Mouse (Mus musculus) midbrain, embryonic 10.5 days (tissue): ENCODE data around the gene Mccc2. TPM values are rescaled to one million over a fixed set of nuclear protein-coding genes. Genes with fewer than 3 reads are reported as not detected.

Source experiments
- DNase-seq: peaks from one replicate; pipeline ENCODE4 v3.0.0-alpha.2; 2017; ENCODE audit warnings: low spot score
- H3K27ac ChIP-seq: fragments of 300-500 bp; sonication (generic); replicated peaks from 2 replicates; pipeline ENCODE4 v1.5.1; 2016; ENCODE audit warnings: mild to moderate bottlenecking
- H3K27me3 ChIP-seq: fragments of 300-500 bp; sonication (generic); 2 replicates; pipeline ENCODE4 v1.6.1; 2016; ENCODE audit warnings: low read depth, mild to moderate bottlenecking; ENCODE audit not compliant: poor library complexity, severe bottlenecking
- H3K36me3 ChIP-seq: fragments of 300-500 bp; sonication (generic); 2 replicates; pipeline ENCODE4 v1.6.1; 2016; ENCODE audit warnings: mild to moderate bottlenecking, moderate library complexity
- H3K4me1 ChIP-seq: fragments of 300-500 bp; sonication (generic); 2 replicates; pipeline ENCODE4 v1.6.1; 2016
- H3K4me3 ChIP-seq: fragments of 300-500 bp; sonication (generic); 2 replicates; pipeline ENCODE4 v1.5.1; 2016; ENCODE audit warnings: mild to moderate bottlenecking, moderate library complexity
- H3K9me3 ChIP-seq: fragments of 300-500 bp; sonication (generic); replicated peaks from 2 replicates; pipeline ENCODE4 v1.6.1; 2016; ENCODE audit warnings: mild to moderate bottlenecking
- WGBS: fragments of 180-500 bp; shearing (Covaris S2); methylation state at CpG from one replicate; pipeline ENCODE4 v1.1.7; 2016; 5-methylcytosine and 5-hydroxymethylcytosine counted together
- polyA plus RNA-seq: library from polyadenylated mRNA; unstranded; fragments of >200 nt; fragmentation: Nextera tagmentation; extraction: Ambion mirVana; gene quantifications from 2 replicates; pipeline ENCODE4 v1.2.1, GENCODE M21; 2016

The Mccc2 gene
- polyA plus RNA-seq, 1 experiment from 2014 or later = 36.7 TPM

DNA sequence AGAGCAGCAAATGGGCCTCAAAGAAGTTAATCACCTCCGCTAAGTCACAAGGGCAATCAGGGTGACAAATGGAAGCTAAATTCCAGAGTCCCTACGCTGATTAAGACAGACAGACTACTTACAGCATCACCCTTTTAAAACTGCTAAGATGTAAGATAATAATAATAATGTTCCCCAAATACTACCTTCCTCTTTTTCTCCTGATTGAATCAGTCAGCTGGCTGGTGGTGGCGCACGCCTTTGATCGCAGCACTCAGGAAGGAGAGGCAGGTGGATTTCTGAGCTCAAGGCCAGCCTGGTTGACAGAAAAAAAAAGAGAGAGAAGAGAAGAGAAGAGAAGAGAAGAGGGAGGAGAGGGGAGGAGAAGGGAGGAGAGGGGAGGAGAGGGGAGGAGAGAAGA is 45.4 kb downstream of the Mccc2 start:
- DNase-seq = no peak
- H3K36me3 ChIP-seq = peaks cover 14% of the 10 kb centered on the region
- no peak overlapping the region for H3K4me3 ChIP-seq
- no peak overlapping the region for H3K27ac ChIP-seq
- H3K4me1 ChIP-seq = no peaks in the 10 kb centered on the region
- H3K27me3 ChIP-seq = no peaks in the 10 kb centered on the region
- H3K9me3 ChIP-seq = no peaks in the 10 kb centered on the region
- 93% methylated on average over 5 of the region's 5 CpGs for WGBS

DNA sequence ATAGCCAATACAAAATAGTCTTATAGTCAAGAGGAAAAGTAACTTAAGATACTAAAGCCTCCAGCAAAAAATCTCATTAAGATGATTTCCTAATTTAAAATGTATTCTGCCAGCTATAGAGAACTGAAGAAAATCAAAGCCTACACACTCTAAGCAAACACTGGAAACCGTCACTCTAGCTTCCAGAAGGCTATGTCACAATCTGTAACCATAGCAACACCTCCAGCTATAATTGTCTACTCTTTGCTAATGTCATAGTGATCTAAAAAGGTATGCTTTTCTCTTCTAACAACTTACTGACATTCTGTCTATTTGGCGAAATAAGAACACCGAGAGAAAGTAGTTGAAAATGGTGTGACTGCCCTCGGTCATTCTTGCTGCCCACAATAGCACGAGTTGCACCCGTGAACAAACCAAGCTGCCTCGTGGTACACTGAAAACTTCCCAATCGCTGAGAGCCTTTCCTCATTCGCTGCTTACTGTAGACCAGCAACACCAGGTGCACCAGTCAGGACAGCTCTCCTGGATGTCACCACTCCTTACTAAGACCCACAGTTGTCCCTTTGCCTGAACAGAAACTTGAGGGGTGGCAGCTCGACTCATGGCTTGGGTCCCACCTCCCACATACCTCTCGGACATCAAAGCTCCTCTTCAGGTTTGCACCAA is 48.3 kb downstream of the Mccc2 start:
- H3K36me3 ChIP-seq = peaks cover 14% of the 10 kb centered on the region
- H3K4me3 ChIP-seq = no peak overlapping the region
- no peaks in the 10 kb centered on the region for H3K4me1 ChIP-seq
- no peaks in the 10 kb centered on the region for H3K9me3 ChIP-seq
- H3K27ac ChIP-seq = no peak overlapping the region
- WGBS = 88% methylated on average over 11 of the region's 11 CpGs
- DNase-seq = no peak
- H3K27me3 ChIP-seq = no peaks in the 10 kb centered on the region

DNA sequence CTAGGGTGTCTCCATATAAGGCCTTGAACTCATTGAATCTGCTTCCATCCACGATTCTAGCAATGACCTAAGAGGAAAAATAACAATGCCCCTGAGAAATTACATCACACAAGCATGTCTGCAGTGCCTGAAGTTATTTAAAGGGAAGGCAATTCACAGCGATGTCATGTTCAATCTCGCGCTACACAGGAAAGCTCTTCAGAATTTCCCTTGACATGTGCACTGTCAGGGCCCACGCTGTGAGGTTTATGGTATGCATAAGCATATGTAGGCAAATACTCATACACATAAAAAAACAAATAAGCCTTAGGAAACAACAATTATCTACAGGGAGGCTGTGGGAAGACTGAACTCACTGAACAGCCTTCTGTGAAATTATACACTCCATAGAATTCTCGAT is 51.6 kb downstream of the Mccc2 start:
- Histone ChIP-seq H3K36me3 (peaks cover 9% of the 10 kb centered on the region), H3K9me3 (no peaks in the 10 kb centered on the region), H3K27me3 (no peaks in the 10 kb centered on the region), H3K27ac (no peak overlapping the region), H3K4me1 (no peaks in the 10 kb centered on the region), H3K4me3 (no peak overlapping the region)
- 93% methylated on average over 6 of the region's 6 CpGs for WGBS
- DNase-seq = no peak

DNA sequence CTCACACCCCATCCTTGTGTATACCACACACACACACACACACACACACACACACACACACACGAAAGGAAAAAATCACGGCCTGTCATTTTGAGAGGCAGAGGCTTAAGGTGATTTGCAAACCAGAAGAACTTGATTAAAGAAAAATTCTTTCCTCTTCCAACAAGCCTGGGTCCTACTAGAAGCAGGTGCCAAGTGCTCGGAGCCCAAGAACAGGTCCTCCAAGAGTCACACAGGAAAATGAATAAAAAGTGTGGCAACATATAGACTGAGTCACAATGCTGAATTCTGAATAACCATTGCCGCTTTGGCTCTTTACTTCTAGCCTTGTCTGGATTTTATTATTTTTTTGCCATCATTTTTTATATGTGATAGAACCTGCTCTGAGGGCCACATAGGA is 53.8 kb downstream of the Mccc2 start:
- DNase-seq = no peak
- Histone ChIP-seq H3K4me1 (no peaks in the 10 kb centered on the region), H3K4me3 (no peak overlapping the region), H3K27ac (no peak overlapping the region), H3K27me3 (no peaks in the 10 kb centered on the region), H3K9me3 (peaks cover 3% of the 10 kb centered on the region), H3K36me3 (peaks cover 23% of the 10 kb centered on the region)
- 95% methylated on average over 4 of the region's 4 CpGs for WGBS

DNA sequence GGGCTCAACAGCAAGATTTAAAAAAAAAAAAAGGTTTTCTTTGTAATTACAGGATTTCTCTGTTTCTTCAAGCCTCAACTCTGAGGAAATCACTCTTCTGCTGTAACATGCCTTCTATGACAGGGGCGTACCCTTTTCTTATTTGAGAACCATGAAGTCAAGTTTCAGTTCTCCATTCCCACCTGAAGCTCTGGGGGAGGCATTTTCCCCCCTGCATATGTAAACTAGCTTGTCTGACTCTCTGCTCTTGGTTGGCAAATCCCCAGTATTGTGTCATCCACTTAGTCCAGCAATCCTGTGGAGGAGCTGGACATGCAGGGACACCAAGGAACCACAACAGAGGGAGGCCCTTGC is 59.9 kb downstream of the Mccc2 start:
- WGBS = 90% methylated on average over 1 of the region's 1 CpGs
- no peaks in the 10 kb centered on the region for H3K27me3 ChIP-seq
- H3K36me3 ChIP-seq = peaks cover 46% of the 10 kb centered on the region
- H3K27ac ChIP-seq = no peak overlapping the region
- no peak overlapping the region for H3K4me3 ChIP-seq
- no peak for DNase-seq
- no peaks in the 10 kb centered on the region for H3K4me1 ChIP-seq
- peaks cover 11% of the 10 kb centered on the region for H3K9me3 ChIP-seq

DNA sequence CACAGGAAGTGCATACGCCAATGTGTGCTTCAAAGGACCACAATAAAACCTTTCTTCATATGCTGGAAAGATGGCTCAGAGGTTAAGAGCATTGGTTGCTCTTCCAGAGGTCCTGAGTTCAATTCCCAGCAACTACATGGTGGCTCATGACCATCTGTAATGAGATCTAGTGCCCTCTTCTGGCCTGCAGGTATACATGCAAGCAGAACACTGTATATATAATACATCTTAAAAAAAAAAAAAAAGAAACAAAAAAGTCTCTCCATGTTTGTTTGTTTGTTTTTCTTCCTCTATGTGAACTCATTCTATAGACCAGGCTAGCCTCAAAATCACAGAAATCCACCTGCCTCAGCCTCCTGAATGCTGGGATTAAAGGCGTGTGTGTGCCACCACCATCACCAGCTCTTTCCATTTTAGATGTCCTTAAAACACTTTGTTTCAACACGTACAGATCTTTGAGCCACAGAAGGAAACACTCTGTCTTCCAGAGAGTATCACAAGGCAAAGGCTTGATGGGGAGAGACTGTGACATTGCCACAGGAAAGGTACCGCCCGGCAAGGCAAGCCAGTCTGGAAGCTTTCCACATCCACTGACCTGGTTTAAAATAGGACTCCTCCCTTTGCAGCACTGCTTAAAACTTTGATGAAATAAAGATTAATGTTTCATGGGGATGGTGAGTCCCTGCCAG is 60.4 kb downstream of the Mccc2 start:
- WGBS = 95% methylated on average over 5 of the region's 5 CpGs
- H3K27me3 ChIP-seq = no peaks in the 10 kb centered on the region
- no peak overlapping the region for H3K4me3 ChIP-seq
- peaks cover 11% of the 10 kb centered on the region for H3K9me3 ChIP-seq
- H3K36me3 ChIP-seq = peaks cover 45% of the 10 kb centered on the region
- no peaks in the 10 kb centered on the region for H3K4me1 ChIP-seq
- H3K27ac ChIP-seq = no peak overlapping the region
- DNase-seq = no peak

DNA sequence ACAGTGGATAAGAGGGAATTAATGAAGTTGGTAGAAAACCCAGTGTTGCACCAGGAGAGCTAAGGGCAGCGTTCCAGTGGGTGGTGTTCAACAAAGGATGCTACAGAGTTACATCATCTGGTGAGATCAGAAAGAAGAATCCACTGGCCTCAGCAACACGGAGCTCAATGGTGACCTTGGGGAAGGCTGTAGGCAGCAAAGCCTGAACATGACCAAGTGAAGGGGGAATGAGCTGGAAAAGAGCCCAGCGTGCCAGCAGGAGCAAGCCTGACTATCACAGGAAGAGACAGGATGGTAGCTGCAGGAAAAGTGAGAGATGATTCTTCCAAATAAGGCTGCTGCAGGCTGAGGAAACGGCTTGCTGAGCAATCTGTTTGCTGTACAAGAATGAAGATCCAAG is 68.0 kb downstream of the Mccc2 start:
- DNase-seq = no peak
- WGBS = 83% methylated on average over 4 of the region's 4 CpGs
- Histone ChIP-seq H3K9me3 (0 out of 2 replicates have a peak, but pooled peaks cover 5% of the 10 kb centered on the region), H3K27ac (no peak overlapping the region), H3K27me3 (no peaks in the 10 kb centered on the region), H3K36me3 (peaks cover 25% of the 10 kb centered on the region), H3K4me3 (no peak overlapping the region), H3K4me1 (no peaks in the 10 kb centered on the region)

DNA sequence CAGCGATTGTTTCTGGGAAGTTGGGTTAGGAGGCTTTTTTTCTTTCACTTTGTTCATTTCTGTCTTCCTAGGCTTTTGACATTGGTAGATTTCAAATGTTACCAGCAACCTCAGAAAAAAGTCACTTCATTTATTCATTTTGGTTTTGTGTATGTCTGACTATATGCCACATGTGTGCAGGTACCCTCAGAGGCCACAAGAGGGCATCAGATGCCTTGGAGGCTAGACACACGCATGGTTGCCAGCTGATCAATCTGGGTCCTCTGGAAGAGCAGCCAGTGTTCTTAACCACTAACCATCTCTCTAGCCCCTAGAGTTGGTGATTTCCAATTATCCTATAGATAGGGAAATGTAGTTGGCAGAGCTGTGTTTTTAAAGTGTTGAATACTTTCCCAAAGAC is 71.9 kb downstream of the Mccc2 start:
- Histone ChIP-seq H3K4me1 (peaks cover 18% of the 10 kb centered on the region), H3K36me3 (peaks cover 10% of the 10 kb centered on the region), H3K4me3 (no peak overlapping the region), H3K27me3 (no peaks in the 10 kb centered on the region), H3K27ac (no peak overlapping the region), H3K9me3 (0 out of 2 replicates have a peak, but pooled peaks cover 5% of the 10 kb centered on the region)
- 93% methylated on average over 2 of the region's 2 CpGs for WGBS
- DNase-seq = no peak

DNA sequence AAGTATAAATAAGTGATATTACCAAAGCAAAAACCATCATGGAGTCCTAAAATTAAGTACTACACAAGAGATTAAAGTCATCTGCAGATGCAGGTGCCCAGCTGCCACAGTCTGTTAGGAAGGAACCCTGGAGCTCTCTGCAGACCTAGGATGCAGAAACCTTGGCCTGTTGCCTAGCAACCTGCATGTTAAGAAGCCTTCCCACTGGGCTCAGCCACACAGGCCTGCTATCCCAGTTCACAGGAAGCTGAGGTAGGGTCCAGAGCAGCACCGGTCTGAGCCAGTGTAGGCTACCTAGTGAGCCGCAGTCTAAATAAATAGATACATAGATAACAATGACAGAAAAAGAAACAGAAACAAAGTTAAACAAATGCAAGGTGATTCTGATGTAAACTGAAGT is 74.8 kb downstream of the Mccc2 start:
- no peaks in the 10 kb centered on the region for H3K27me3 ChIP-seq
- peak; percentile 63 for DNase-seq
- H3K36me3 ChIP-seq = no peaks in the 10 kb centered on the region
- peak overlapping the region; percentile 38 for H3K27ac ChIP-seq
- 16% methylated on average over 2 of the region's 2 CpGs for WGBS
- H3K9me3 ChIP-seq = 0 out of 2 replicates have a peak, but pooled peaks cover 5% of the 10 kb centered on the region
- no peak overlapping the region for H3K4me3 ChIP-seq
- H3K4me1 ChIP-seq = peaks cover 18% of the 10 kb centered on the region

DNA sequence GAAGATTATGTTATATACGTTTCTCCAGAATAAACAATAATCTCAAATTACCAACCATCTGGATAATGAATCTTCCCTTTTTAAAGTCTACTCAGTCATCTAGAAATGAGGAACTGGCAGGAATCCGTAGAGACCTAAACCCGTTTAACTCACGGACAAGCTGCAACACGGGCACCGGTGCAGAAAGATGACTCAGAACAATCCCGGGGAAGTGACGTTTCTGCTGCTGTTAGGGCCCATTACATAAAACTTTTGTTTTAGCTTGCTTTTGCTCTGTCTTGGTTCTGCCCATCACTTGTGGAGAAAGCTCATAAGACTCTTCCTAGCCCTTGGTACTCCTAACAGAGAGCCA is 76.1 kb downstream of the Mccc2 start:
- H3K4me1 ChIP-seq = peaks cover 18% of the 10 kb centered on the region
- H3K27me3 ChIP-seq = no peaks in the 10 kb centered on the region
- no peak for DNase-seq
- H3K27ac ChIP-seq = no peak overlapping the region
- no peak overlapping the region for H3K4me3 ChIP-seq
- H3K9me3 ChIP-seq = 0 out of 2 replicates have a peak, but pooled peaks cover 5% of the 10 kb centered on the region
- no peaks in the 10 kb centered on the region for H3K36me3 ChIP-seq
- 76% methylated on average over 8 of the region's 8 CpGs for WGBS

DNA sequence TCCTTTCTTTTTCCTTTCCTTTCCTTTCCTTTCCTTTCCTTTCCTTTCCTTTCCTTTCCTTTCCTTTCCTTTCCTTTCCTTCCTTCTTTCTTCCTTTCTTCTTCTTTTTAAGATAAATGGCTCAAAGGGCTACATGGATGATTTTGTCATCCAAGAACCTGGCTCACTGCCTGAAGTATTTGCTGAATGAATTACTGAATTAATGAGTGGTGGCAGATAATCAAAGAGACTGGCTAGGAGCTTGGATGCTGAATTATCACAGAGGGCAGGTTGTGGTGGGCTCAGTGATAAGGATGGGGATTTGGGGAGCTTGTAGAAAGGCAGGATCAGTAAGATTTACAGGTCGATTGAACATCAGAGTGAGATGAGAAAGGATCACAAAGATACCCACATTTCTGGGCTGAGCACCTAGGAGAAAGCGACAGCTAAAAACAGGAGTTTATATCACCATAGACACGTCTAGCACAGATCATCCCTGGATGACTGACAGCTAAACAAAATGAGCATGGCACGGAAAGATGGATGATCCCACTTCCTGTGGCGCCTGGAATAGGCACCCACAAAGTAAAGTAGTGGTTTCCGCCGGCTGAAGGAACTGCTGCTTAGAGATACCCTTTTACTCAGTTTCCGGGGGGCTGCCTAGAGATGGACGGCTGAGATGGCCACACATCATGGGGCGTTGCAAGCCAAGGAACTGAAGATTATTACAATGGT is 76.7 kb downstream of the Mccc2 start:
- no peak for DNase-seq
- H3K27ac ChIP-seq = no peak overlapping the region
- WGBS = 86% methylated on average over 10 of the region's 10 CpGs

DNA sequence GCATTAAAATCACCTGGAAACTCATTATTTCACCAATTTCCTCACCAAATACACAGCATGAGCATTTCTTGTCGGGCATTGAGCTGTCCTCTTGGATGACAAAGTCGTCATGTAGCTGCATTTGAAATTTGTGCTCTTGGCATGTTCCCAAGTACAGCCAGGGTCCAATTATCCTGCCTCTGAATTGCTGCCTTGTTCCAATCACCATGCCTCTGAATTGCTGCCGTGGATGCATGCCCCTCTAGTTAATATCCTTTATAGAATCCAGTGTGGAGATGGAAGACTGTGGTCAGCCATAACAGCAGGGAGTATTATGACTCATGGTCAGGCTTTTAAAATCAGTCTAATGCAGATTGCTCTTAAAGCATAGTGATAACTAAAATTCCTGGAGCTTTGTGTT is 77.7 kb downstream of the Mccc2 start:
- WGBS = 78% methylated on average over 3 of the region's 3 CpGs
- no peak overlapping the region for H3K4me3 ChIP-seq
- H3K36me3 ChIP-seq = no peaks in the 10 kb centered on the region
- no peaks in the 10 kb centered on the region for H3K9me3 ChIP-seq
- peaks cover 18% of the 10 kb centered on the region for H3K4me1 ChIP-seq
- H3K27ac ChIP-seq = no peak overlapping the region
- H3K27me3 ChIP-seq = no peaks in the 10 kb centered on the region
- no peak for DNase-seq

More for the DNA sequence above, 76.7 kb downstream of the Mccc2 start:
- Histone ChIP-seq H3K4me1 (peaks cover 18% of the 10 kb centered on the region), H3K27me3 (no peaks in the 10 kb centered on the region), H3K9me3 (0 out of 2 replicates have a peak, but pooled peaks cover 4% of the 10 kb centered on the region), H3K4me3 (no peak overlapping the region), H3K36me3 (no peaks in the 10 kb centered on the region)

DNA sequence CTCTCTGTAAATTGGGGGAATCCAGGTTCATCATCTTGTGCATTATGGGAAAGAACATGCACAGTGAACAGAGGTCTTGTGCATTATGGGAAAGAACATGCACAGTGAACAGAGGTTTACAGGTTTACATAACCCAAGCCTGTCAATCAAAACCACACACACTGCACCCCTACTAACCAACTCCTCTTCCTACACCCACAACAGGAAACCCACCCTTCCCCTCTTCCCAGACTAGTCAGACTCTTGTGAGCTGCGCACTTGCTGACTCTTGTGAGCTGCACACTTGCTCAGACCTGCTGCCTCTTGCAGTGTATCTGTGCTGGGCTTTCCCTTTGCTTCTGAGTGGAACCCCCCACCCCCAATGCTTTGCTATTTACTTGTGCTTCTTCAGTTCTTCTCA is 83.0 kb downstream of the Mccc2 start:
- no peak overlapping the region for H3K27ac ChIP-seq
- H3K4me3 ChIP-seq = no peak overlapping the region
- no peak for DNase-seq
- no peaks in the 10 kb centered on the region for H3K27me3 ChIP-seq
- 95% methylated on average over 1 of the region's 1 CpGs for WGBS
- no peaks in the 10 kb centered on the region for H3K36me3 ChIP-seq
- H3K4me1 ChIP-seq = no peaks in the 10 kb centered on the region
- no peaks in the 10 kb centered on the region for H3K9me3 ChIP-seq
